Mouse (Mus musculus) liver, embryonic 16.5 days (tissue): ENCODE measurements around the gene Rmnd1. TPM values are rescaled to one million over a fixed set of nuclear protein-coding genes. Genes with fewer than 3 reads are reported as not detected.
"Not testable (repeated sequence)": the region's sequence is repeated elsewhere in the genome, so short reads cannot be mapped to it uniquely, and the experiment has no call there.

Experiments
- ATAC-seq: fragments of 200-750 bp; cut with Nextera tagmentation; 2 replicates; pipeline ENCODE4 v1.8.0; 2017; ENCODE audit warnings: low read depth, mild to moderate bottlenecking, moderate number of reproducible peaks, moderate library complexity
- H3K27ac ChIP-seq: fragments of 300-500 bp; sonication (generic); 2 replicates; pipeline ENCODE4 v1.5.1; 2014; ENCODE audit warnings: mild to moderate bottlenecking, low read length
- H3K27me3 ChIP-seq: fragments of 300-500 bp; sonication (generic); 2 replicates; pipeline ENCODE4 v1.6.1; 2014; ENCODE audit warnings: low read depth, low read length, mixed read lengths; ENCODE audit not compliant: control insufficient read depth, insufficient read depth
- H3K36me3 ChIP-seq: fragments of 300-500 bp; sonication (generic); 2 replicates; pipeline ENCODE4 v1.6.1; 2014; ENCODE audit warnings: mild to moderate bottlenecking; ENCODE audit not compliant: control insufficient read depth, insufficient read depth
- H3K4me1 ChIP-seq: fragments of 300-500 bp; sonication (generic); 2 replicates; pipeline ENCODE4 v1.6.1; 2014; ENCODE audit warnings: low read depth, low read length, mixed read lengths; ENCODE audit not compliant: control insufficient read depth
- H3K4me2 ChIP-seq: fragments of 300-500 bp; sonication (generic); 2 replicates; pipeline ENCODE4 v1.6.1; 2014; ENCODE audit warnings: low read depth, low read length, mixed read lengths
- H3K4me3 ChIP-seq: fragments of 300-500 bp; sonication (generic); 2 replicates; pipeline ENCODE4 v1.5.1; 2014; ENCODE audit warnings: low read depth, mild to moderate bottlenecking, low read length
- H3K9ac ChIP-seq: fragments of 300-500 bp; sonication (generic); 2 replicates; pipeline ENCODE4 v1.6.1; 2014; ENCODE audit warnings: low read depth, low read length
- H3K9me3 ChIP-seq: fragments of 300-500 bp; sonication (generic); replicated peaks from 2 replicates; pipeline ENCODE4 v1.6.1; 2016; ENCODE audit warnings: low read length; ENCODE audit not compliant: control insufficient read depth
- WGBS: fragments of 180-500 bp; shearing (Covaris S2); extraction: QIAGEN DNeasy Blood & Tissue Kit; methylation state at CpG from one replicate; pipeline ENCODE4 v1.1.7; 2014; ENCODE audit not compliant: insufficient replicate concordance; 5-methylcytosine and 5-hydroxymethylcytosine counted together
- polyA plus RNA-seq: library from polyadenylated mRNA; unstranded; fragments of >200 nt; fragmentation: Nextera tagmentation; extraction: Ambion mirVana; gene quantifications from 2 replicates; pipeline ENCODE4 v1.2.1, GENCODE M21; 2015

Gene Rmnd1
- polyA plus RNA-seq, 1 experiment from 2014 or later, result 22.9 TPM

- WGBS, result 22% methylated on average over 4 of the region's 4 CpGs
- Histone ChIP-seq H3K4me1 (no peaks in the 10 kb centered on the region), H3K36me3 (peaks cover 9% of the 10 kb centered on the region; the same call in 1 of the 2 replicates), H3K9me3 (no peaks in the 10 kb centered on the region), H3K27ac (no peak overlapping the region), H3K4me2 (no peak overlapping the region), H3K4me3 (no peak overlapping the region), H3K27me3 (no peaks in the 10 kb centered on the region), H3K9ac (no peak overlapping the region)
- 0 out of 2 replicates have a peak, but pooled peaks have one; percentile 24 for ATAC-seq
Observed at GRCm38 (mm10) chr10:4456409-4456808, 24.2 kb upstream of the Rmnd1 start.

DNA sequence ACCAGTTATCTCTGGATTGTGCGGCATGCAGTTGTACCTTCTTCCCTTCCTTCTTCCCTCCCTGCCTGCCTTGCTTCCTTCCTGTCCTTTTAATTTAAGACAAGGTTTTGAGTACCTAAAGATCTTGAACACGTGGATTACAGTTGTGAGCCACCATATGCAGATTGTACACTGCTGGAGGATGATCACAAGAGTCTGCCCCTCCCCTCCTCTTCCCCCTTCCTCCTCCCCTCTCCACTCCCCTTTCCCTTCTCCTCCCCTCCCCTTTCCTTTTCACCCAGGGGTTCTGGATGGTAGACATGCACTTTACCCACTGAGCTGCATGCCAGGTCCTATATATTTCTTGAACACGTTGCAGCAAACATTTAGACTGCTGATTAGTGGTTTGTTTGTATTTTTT is 3.2 kb upstream of the Rmnd1 start:
- peaks cover 9% of the 10 kb centered on the region for H3K36me3 ChIP-seq
- no peak overlapping the region for H3K27ac ChIP-seq
- no peak for ATAC-seq
- H3K27me3 ChIP-seq, result no peaks in the 10 kb centered on the region
- H3K9ac ChIP-seq, result no peak overlapping the region
- H3K4me1 ChIP-seq, result peaks cover 16% of the 10 kb centered on the region
- 70% methylated on average over 3 of the region's 3 CpGs for WGBS
- no peak overlapping the region for H3K4me3 ChIP-seq
- no peaks in the 10 kb centered on the region for H3K9me3 ChIP-seq
- H3K4me2 ChIP-seq, result no peak overlapping the region

- H3K4me3 ChIP-seq, H3K27ac ChIP-seq, H3K9ac ChIP-seq, H3K27me3 ChIP-seq, H3K36me3 ChIP-seq, ATAC-seq, H3K9me3 ChIP-seq: not testable (repeated sequence)
- Histone ChIP-seq H3K4me2 (peak overlapping the region; percentile 58), H3K4me1 (peaks cover 16% of the 10 kb centered on the region)
- WGBS, result 80% methylated on average over 2 of the region's 2 CpGs
Observed at GRCm38 (mm10) chr10:4433871-4434270, 1.7 kb upstream of the Rmnd1 start.

DNA sequence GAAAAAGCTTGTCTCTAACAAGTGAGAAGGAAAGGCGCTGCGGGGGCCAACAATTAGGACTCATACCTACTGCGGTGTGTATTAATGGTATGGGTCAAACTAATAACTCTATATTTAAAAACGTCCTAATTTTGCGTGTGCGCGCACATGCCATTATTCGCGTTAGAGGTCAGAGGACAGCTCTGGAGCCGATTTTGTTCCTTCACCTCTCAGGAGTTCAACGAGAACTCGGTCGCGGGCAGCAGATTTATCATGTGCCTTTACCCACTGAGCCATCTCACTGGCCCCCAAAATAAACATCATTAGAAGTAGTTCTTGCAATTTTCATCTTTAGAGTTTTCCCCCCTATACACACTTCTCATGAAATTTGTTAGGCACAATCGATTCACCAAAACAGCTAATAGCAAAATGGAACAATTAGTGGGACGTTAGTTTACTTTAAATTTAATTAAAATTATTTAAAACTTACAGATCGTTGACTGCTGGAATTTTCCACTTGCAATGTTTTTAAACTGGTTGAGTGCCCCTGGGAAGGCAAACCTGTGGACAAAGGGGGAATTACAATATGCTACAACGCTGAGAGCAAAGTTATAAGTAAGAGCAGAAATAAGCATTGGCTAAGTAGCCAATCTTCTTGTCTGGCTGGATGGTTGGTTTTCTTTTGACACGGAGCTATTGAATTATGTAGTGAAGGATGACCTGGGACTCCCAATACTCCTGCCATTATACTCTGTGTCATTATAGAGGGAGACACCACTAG is 988 bp upstream of the Rmnd1 start:
- no peak for ATAC-seq
- Histone ChIP-seq H3K27ac (peak overlapping the region; percentile 93), H3K4me1 (peaks cover 16% of the 10 kb centered on the region), H3K9ac (peak overlapping the region; percentile 81), H3K4me3 (peak overlapping the region; percentile 77), H3K36me3 (peaks cover 4% of the 10 kb centered on the region), H3K27me3 (no peaks in the 10 kb centered on the region), H3K9me3 (no peaks in the 10 kb centered on the region), H3K4me2 (peak overlapping the region; percentile 58)
- WGBS, result 6% methylated on average over 19 of the region's 19 CpGs

- Histone ChIP-seq H3K4me2 (peak overlapping the region; percentile 97), H3K36me3 (peaks cover 4% of the 10 kb centered on the region), H3K9me3 (no peaks in the 10 kb centered on the region), H3K27ac (peak overlapping the region; percentile 70), H3K27me3 (no peaks in the 10 kb centered on the region), H3K4me1 (peaks cover 16% of the 10 kb centered on the region), H3K4me3 (peak overlapping the region; percentile 77), H3K9ac (peak overlapping the region; percentile 72)
- ATAC-seq, result no peak
- 6% methylated on average over 5 of the region's 5 CpGs for WGBS
Observed at GRCm38 (mm10) chr10:4431746-4432122, 454 bp downstream of the Rmnd1 start.

- no peaks in the 10 kb centered on the region for H3K9me3 ChIP-seq
- H3K4me1 ChIP-seq, result peaks cover 16% of the 10 kb centered on the region
- peak overlapping the region; percentile 77; the same call in 1 of the 2 replicates for H3K4me3 ChIP-seq
- no peak for ATAC-seq
- no peaks in the 10 kb centered on the region for H3K27me3 ChIP-seq
- no peak overlapping the region for H3K27ac ChIP-seq
- peaks cover 4% of the 10 kb centered on the region for H3K36me3 ChIP-seq
- 70% methylated on average over 3 of the region's 3 CpGs for WGBS
- no peak overlapping the region; the same call in 1 of the 2 replicates for H3K9ac ChIP-seq
- peak overlapping the region; percentile 97 for H3K4me2 ChIP-seq
Observed at GRCm38 (mm10) chr10:4430826-4431225, 1.4 kb downstream of the Rmnd1 start.

GRCm38 (mm10) chr10:4430399-4430798 is 1.8 kb downstream of the Rmnd1 start:
- Histone ChIP-seq H3K27me3 (no peaks in the 10 kb centered on the region), H3K4me2 (no peak overlapping the region), H3K36me3 (peaks cover 4% of the 10 kb centered on the region), H3K9ac (no peak overlapping the region), H3K9me3 (no peaks in the 10 kb centered on the region), H3K27ac (no peak overlapping the region), H3K4me3 (no peak overlapping the region), H3K4me1 (peaks cover 16% of the 10 kb centered on the region)
- ATAC-seq, result no peak
- WGBS, result 58% methylated on average over 8 of the region's 8 CpGs

- Histone ChIP-seq H3K4me3 (no peak overlapping the region), H3K27ac (no peak overlapping the region), H3K36me3 (no peaks in the 10 kb centered on the region; the same call in 1 of the 2 replicates), H3K9ac (no peak overlapping the region), H3K4me1 (no peaks in the 10 kb centered on the region), H3K9me3 (no peaks in the 10 kb centered on the region), H3K4me2 (no peak overlapping the region), H3K27me3 (no peaks in the 10 kb centered on the region)
- no peak for ATAC-seq
- WGBS, result 70% methylated on average over 8 of the region's 8 CpGs
Observed at GRCm38 (mm10) chr10:4425245-4425644, 6.9 kb downstream of the Rmnd1 start.

GRCm38 (mm10) chr10:4407191-4407590 is 25.0 kb downstream of the Rmnd1 start:
- Histone ChIP-seq H3K36me3 (peaks cover 7% of the 10 kb centered on the region), H3K9ac (no peak overlapping the region), H3K4me2 (no peak overlapping the region), H3K27ac (no peak overlapping the region), H3K4me1 (peaks cover 6% of the 10 kb centered on the region), H3K4me3 (no peak overlapping the region), H3K27me3 (no peaks in the 10 kb centered on the region), H3K9me3 (no peaks in the 10 kb centered on the region)
- no peak for ATAC-seq
- WGBS, result 67% methylated on average over 1 of the region's 1 CpGs
